Mouse (Mus musculus) liver, adult 2 months (tissue): ENCODE results near the gene Fbxl18.

Source experiments
- CTCF ChIP-seq: fragments of 200-500 bp; IDR thresholded peaks from 2 replicates; pipeline ENCODE4 v1.5.1; 2011; ENCODE audit warnings: low read depth, low read length, control low read depth
- POLR2A ChIP-seq: fragments of 200-500 bp; IDR thresholded peaks from 2 replicates; pipeline ENCODE4 v1.6.1; 2011; ENCODE audit warnings: low read length, control low read depth; ENCODE audit not compliant: insufficient read depth; ENCODE audit errors: extremely low read depth

- TF ChIP-seq CTCF, result no peak
- TF ChIP-seq POLR2A, result no peak
These were observed 21.5 kb downstream of the Fbxl18 start for GRCm38 (mm10) chr5:142873718-142874117.
